ENCODE assay signal across 7 mouse cellular contexts in genomic region chrX:36743503-36744101, GRCm38 (mm10). TPM values are rescaled to one million over a fixed set of nuclear protein-coding genes. Genes with fewer than 3 reads are reported as not detected.
A peak's percentile ranks its signal among the peaks of the same experiment; 100 is the strongest.
DNase-seq lines count a peak whose midpoint lies in the region; ATAC-seq and TF ChIP-seq lines count a peak whose summit lies in the region.

TSS of gene Slc25a43 (plus strand) at chrX:36743659.

- H3K27me3 ChIP-seq in intestine, embryonic 16.5 days (replicated peaks; ENCODE audit: control insufficient read depth, insufficient read depth, low read length): no peaks in the 10 kb centered on the region
- no peaks in the 10 kb centered on the region for H3K27me3 ChIP-seq in neural tube, embryonic 15.5 days (replicated peaks)

- peak; percentile 92 for ATAC-seq in intestine, embryonic 16.5 days
- peak; percentile 74; the same call in 1 of the 2 replicates for ATAC-seq in neural tube, embryonic 15.5 days (ENCODE audit: low FRiP score)

- H3K9ac ChIP-seq in intestine, embryonic 16.5 days (ENCODE audit: low read depth, low read length): peak within 1 kb of the TSS; percentile 73
- H3K9ac ChIP-seq in neural tube, embryonic 15.5 days (replicated peaks): peak within 1 kb of the TSS; percentile 51

- H3K36me3 ChIP-seq in intestine, embryonic 16.5 days (ENCODE audit: control insufficient read depth, insufficient read depth, low read length): no peaks in the 10 kb centered on the region
- H3K36me3 ChIP-seq in neural tube, embryonic 15.5 days: no peaks in the 10 kb centered on the region

- H3K4me1 ChIP-seq in intestine, embryonic 16.5 days (ENCODE audit: control insufficient read depth, insufficient read depth, low read length): no peaks in the 10 kb centered on the region
- H3K4me1 ChIP-seq in neural tube, embryonic 15.5 days: no peaks in the 10 kb centered on the region

- whole genome bisulfite sequencing in intestine, embryonic 16.5 days: 21% methylated on average over 36 of the region's 36 CpGs
- 18% methylated on average over 36 of the region's 36 CpGs for WGBS in neural tube, embryonic 15.5 days

- DNase-seq in ES-CJ7 (ENCODE audit: low read depth, low spot score): peak; percentile 57
- peak; percentile 64 for DNase-seq in adrenal gland, adult 2 months
- DNase-seq in gastrocnemius, adult 2 months: peak; percentile 23
- peak; percentile 39 to 43 for DNase-seq in lung, adult 18-20 months
- DNase-seq in left cerebral cortex, postnatal 36 days (ENCODE audit: low spot score in 2 of 2): no peak

- intact Hi-C loops in gastrocnemius, adult 2 months (cut with DNase I): no loop called here
- intact Hi-C loops in left cerebral cortex, postnatal 36 days (cut with DNase I): no loop called here

- TF ChIP-seq CTCF in gastrocnemius, adult 2 months (IDR thresholded peaks at IDR 0.05): no peak

- peak within 1 kb of the TSS; percentile 72 for H3K27ac ChIP-seq in gastrocnemius, adult 2 months
- no peak within 1 kb of the TSS for H3K27ac ChIP-seq in intestine, embryonic 16.5 days (ENCODE audit: low read length)
- H3K27ac ChIP-seq in neural tube, embryonic 15.5 days (replicated peaks): no peak within 1 kb of the TSS

- peak within 1 kb of the TSS; percentile 56 for H3K4me2 ChIP-seq in intestine, embryonic 16.5 days (ENCODE audit: low read depth, low read length)
- H3K4me2 ChIP-seq in neural tube, embryonic 15.5 days: peak within 1 kb of the TSS; percentile 74

- H3K4me3 ChIP-seq in gastrocnemius, adult 2 months: peak within 1 kb of the TSS; percentile 72
- H3K4me3 ChIP-seq in intestine, embryonic 16.5 days (ENCODE audit: low read length): peak within 1 kb of the TSS; percentile 47
- H3K4me3 ChIP-seq in neural tube, embryonic 15.5 days (replicated peaks): peak within 1 kb of the TSS; percentile 40

- no peaks in the 10 kb centered on the region for H3K9me3 ChIP-seq in intestine, embryonic 16.5 days (ENCODE audit: control insufficient read depth, low read length)
- H3K9me3 ChIP-seq in neural tube, embryonic 15.5 days (replicated peaks): no peaks in the 10 kb centered on the region

RNA-seq across cellular contexts. Expression of gene Slc25a43, which starts in this region (rescaled TPM):
- 1 to 10 TPM; 1.0 to 1.1 TPM for total RNA-seq in adrenal gland, adult 2 months (2021)
- polyA plus RNA-seq in adrenal gland, adult 2 months (2012; rRNA removed): 2.8 and 3.4 TPM in 2 replicates
- total RNA-seq in gastrocnemius, adult 2 months (2021): not detected
- 4.4 and 4.7 TPM in 2 replicates for polyA plus RNA-seq in intestine, embryonic 16.5 days (2015; fragmentation: Nextera tagmentation; extraction: Ambion mirVana)
- polyA plus RNA-seq in neural tube, embryonic 15.5 days (2015; fragmentation: Nextera tagmentation; extraction: Ambion mirVana): 1.5 and 2.2 TPM in 2 replicates
- total RNA-seq in left cerebral cortex, postnatal 36 days (2021): under 1 TPM; 0.35 to 0.48 TPM

Comparison
In these comparisons a context has a peak if more than half of its experiments do, and no peak if none do; other contexts are left out.
1. Peak in DNase-seq, H3K4me3 ChIP-seq and H3K27ac ChIP-seq in gastrocnemius, adult 2 months; RNA of the gene not detected or under 1 TPM.
2. DNase-seq: peak in ES-CJ7 (single experiment), adrenal gland, adult 2 months (single experiment) and lung, adult 18-20 months (2 of 2); none in left cerebral cortex, postnatal 36 days (0 of 2).
3. Peak in every context shown above with its lines, with median percentiles within 50 percentile points of each other: H3K4me3 ChIP-seq.